8 mouse cellular contexts compared by ENCODE assay signal in the genomic region with DNA sequence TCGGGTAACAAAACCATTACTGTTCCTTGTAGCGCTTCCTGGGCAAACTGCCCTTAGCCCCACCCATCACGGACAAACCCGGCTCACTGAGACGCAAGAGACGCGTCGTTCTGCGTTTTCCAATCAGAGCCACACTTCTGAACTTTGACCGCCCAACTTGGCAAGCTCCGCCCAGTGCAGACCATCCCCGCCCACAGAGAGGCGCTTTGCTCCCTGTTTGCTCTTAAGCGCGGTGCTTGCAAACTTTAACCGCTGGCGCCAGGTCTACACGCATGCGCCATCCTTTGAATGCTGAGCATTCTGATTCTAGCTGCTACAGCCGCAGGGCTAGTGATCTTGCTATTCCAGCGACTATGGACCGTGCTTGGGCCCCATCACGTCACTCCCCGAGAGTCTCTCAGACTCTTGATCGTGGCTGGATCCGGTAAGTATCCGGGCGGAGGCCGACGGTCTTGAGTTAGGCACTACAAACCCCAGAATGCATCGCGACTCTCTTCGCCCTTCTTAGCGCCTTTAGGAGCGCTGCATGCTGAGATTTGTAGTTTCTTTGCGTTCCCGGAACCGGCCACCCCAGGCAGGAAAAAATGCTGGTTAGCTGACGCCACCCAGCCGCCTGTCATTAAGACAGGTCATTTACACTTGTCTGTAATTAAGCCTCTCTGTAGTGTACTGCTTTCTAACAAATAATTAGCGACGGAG. TPM values are rescaled to one million over a fixed set of nuclear protein-coding genes. Genes with fewer than 3 reads are reported as not detected.
DNase-seq lines count a peak whose midpoint lies in the region; ATAC-seq and TF ChIP-seq lines count a peak whose summit lies in the region.

A gene (plus strand): TSS at position 214 of the 699 bp plus-strand sequence.

- no peaks in the 10 kb centered on the region for H3K4me1 ChIP-seq in cortical plate, adult 2 months (ENCODE audit: control insufficient read depth, insufficient read depth, low read length)
- peaks cover 33% of the 10 kb centered on the region for H3K4me1 ChIP-seq in megakaryocyte, embryonic 14.5 days

- TF ChIP-seq POLR2A in cortical plate, adult 2 months (IDR thresholded peaks at IDR 0.05; ENCODE audit: extremely low read depth, insufficient read depth, low read length), result peak; percentile 93

- no peaks in the 10 kb centered on the region for H3K9me3 ChIP-seq in megakaryocyte, embryonic 14.5 days

- peak within 1 kb of the TSS; percentile 49 for H3K4me3 ChIP-seq in cortical plate, adult 2 months (ENCODE audit: insufficient read depth, low read length)
- H3K4me3 ChIP-seq in megakaryocyte, embryonic 14.5 days (replicated peaks), result peak within 1 kb of the TSS; percentile 93

- peak within 1 kb of the TSS; percentile 61; the same call in 1 of the 2 replicates for H3K27ac ChIP-seq in cortical plate, adult 2 months (ENCODE audit: insufficient read depth, low read length)

- DNase-seq in gastrocnemius, adult 8-10 months (ENCODE audit: low spot score in 2 of 2), result peak; percentile 93 to 97
- DNase-seq in hindlimb bud, embryonic 11.5 days (ENCODE audit: extremely low spot score, low read depth, low spot score), result peak; percentile 95
- DNase-seq in left cerebral cortex, adult 8-10 months (ENCODE audit: low spot score in 2 of 2), result peak; percentile 88 to 98
- DNase-seq in right cerebral cortex, postnatal 10 days (ENCODE audit: low spot score in 2 of 2), result peak; percentile 98 to 99
- peak; percentile 86 for DNase-seq in urinary bladder, postnatal 25 days (ENCODE audit: low spot score)

- peak; percentile 91 for ATAC-seq in activated CD4-positive, CD25-positive, alpha-beta regulatory T cell, adult 4 months

- no peaks in the 10 kb centered on the region for H3K36me3 ChIP-seq in megakaryocyte, embryonic 14.5 days (replicated peaks; ENCODE audit: low read length)

- TF ChIP-seq CTCF in cortical plate, adult 2 months (IDR thresholded peaks at IDR 0.05; ENCODE audit: extremely low read depth, insufficient read depth, low read length), result no peak

- no peaks in the 10 kb centered on the region for H3K27me3 ChIP-seq in megakaryocyte, embryonic 14.5 days (replicated peaks)

RNA-seq across cellular contexts. Expression of the gene that starts here (rescaled TPM):
- 10 to 100 TPM; 13.7 to 21.5 TPM for polyA plus RNA-seq in activated CD4-positive, CD25-positive, alpha-beta regulatory T cell, adult 4 months (2017; shearing (Covaris generic))
- 15.2 and 20.2 TPM in 2 replicates for polyA plus RNA-seq in cortical plate, adult 2 months (2012; rRNA removed)
- 1 to 10 TPM; 5.2 to 9.5 (median 6.4) TPM for total RNA-seq in gastrocnemius, adult 8-10 months (2022)
- 10 to 100 TPM; 11.7 to 16.2 (median 14.8) TPM for total RNA-seq in left cerebral cortex, adult 8-10 months (2022)
- polyA plus RNA-seq in megakaryocyte, embryonic 14.5 days (2012; ENCODE audit: insufficient read depth, low replicate concordance), result 8.9 TPM in 1 of 2 replicates, not detected in the other

Comparison
In these comparisons a context has a peak if more than half of its experiments do, and no peak if none do; other contexts are left out.
1. Peak in every context shown above with its lines: DNase-seq, ATAC-seq, H3K4me3 ChIP-seq and H3K27ac ChIP-seq.